Mouse (Mus musculus) adrenal gland, postnatal 36 days (tissue): ENCODE data around the gene Kdm4a. TPM values are rescaled to one million over a fixed set of nuclear protein-coding genes. Genes with fewer than 3 reads are reported as not detected.

Experiments used
- DNase-seq, 2 experiments: peaks; one replicate each; pipeline ENCODE4 v3.0.0; 2021; ENCODE audit warnings: mixed read lengths in 1 of 2
- total RNA-seq, 2 experiments: library from RNA; stranded (reverse); gene quantifications; 2 replicates each; pipeline ENCODE4 v1.2.3; 2021

Kdm4a gene
- total RNA-seq, 2 experiments from 2014 or later: 35.7 to 43.4 TPM

DNA sequence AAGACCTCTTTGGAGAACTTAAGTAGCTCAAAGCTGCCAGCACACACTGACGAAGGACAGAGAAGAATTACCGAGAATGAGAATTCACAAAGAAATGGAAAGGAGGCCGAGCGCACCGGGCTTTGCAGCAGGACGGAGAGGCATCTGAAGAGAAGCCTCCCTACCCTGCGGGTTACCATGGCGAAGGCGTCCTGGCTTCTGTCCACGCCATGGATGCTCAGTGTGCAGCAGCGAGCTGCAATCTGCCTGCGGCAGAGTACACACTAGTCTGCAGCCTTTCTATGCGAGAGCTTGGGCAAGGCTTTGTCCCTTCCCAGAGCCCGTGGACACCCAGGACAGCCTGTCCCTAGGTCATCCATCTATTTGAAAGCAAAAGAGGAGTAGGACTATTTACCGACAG lies 23.3 kb downstream of the Kdm4a start:
- no peak for DNase-seq

DNA sequence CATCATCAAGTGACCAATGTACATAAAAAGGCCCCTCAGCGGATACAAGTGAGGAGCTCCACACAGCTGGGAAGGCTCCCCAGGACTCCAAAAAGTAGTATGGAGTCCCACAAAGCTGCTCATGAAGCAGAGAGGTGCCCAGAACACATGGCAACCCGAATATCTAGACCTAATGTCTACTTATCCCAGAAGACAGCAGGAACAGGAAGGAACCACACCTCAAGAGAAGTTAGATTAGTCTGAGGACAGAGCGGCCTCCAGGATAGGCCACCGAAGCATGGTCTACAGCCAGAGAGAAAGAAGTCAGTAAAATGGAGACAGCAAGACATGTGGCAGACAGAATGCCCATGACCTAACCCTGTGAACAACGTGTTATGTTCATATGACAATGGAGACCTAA lies 25.0 kb downstream of the Kdm4a start:
- no peak for DNase-seq

DNA sequence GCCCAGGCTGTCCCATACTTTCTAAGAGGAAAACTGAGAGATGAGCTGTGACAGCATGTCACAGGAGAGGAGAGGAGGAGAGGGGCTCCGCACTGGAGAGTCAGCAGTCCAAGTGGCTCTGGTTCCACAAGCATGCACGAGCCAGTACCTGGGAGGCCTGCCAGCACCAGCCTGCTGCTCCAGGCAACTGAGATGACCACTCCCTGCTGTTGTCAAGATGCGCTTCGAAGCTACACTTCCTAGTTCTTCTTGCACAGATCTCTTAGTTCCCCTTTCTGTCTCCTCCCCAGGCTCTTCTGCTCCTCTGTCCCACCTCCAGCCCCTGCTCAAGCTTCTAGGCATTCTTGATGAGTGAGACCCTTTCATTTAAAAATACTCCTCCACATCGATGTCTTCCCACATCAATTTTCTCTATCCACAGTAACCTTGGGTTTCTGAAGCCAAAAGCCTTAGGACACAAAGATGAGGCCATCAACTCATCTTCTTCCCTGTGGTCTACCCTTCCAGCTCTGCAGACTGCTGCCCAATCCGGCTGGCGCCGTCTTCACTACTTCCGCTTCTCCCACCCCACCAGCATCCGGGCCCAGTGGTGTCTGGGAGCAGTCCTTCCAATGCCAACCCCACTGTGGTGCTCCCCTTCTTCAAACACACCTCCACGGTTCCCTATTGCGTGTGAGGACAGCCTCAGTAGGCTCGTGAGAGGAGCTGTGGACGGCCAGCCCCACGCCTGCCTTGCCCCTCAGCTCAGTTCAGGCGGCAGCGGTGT lies 27.6 kb downstream of the Kdm4a start:
- DNase-seq: no peak

DNA sequence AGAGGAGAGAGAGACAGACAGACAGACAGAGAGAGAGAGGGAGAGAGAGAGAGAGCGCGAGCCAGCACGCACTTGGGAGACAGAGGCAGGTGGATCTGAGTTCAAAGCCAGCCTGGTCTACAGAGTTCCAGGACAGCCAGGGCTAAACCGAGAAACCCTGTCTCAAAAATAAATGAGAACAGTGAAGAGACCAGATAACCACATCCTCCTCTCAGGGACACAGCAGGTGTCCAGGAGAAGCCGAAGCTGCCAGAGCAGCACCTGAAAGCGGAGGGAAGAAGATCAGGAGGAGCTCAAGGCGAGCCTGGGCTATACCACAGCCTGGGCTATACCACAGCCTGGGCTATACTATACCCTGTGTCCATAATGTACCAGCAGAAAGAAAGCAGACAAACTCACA lies 29.0 kb downstream of the Kdm4a start:
- DNase-seq: no peak

DNA sequence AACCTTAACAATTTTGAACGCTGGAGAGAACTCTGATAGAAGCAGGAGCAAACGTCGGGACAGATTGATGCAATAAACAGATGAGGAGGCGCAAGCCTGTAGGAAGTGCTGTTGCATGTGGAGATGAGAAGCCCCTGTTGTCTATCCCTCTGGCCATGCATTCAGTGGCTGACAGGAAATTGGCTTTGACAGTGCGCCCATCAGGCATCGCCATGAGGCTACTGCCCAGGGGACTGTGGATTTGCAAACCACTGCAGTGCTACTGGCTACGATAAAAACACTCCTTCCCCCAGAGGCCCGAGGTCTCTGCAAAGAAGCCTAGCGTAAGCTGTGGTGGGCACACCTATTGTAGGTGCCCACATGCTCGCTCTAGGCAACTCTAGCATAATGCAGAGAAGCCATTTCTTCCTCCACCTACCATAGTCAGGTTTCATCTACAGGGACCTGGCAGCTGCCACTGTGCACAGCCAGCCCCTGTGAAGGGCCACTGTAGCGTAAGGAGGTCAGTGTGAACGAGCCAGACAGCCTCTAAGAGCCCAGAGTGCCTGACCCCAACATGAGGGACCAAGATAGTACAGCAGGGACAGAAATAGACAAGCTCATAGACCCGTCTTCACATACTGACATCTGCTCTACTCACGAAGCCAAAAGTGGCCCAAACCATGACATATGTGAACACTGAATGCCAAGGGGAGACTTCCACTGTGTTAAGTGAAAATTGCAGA lies 29.7 kb downstream of the Kdm4a start:
- DNase-seq: no peak

DNA sequence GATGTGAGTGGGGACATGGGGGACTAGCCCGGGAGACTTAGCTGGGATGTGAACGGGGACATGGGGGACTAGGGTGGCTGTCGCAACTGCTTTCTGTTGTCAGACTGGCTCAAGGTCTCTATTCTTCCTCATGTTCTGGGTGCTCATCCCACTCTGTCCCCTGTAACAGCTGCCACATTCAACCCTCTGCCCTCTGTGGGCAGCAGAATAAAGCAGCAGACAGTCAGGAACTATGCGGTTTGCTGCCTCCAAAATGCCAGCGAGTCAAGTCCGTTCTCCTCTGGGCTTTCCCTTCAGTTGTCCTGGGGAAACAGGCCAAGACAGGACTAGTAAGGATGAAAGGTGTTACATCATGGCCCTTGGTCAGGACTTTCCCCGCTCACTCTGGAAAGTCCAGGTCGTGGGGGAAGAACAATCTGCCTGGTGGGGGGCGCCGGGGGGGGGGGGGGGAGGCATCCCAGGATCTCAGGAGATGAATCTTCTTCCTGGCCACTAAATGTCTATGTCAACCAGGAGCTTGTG lies 30.7 kb downstream of the Kdm4a start:
- no peak for DNase-seq

DNA sequence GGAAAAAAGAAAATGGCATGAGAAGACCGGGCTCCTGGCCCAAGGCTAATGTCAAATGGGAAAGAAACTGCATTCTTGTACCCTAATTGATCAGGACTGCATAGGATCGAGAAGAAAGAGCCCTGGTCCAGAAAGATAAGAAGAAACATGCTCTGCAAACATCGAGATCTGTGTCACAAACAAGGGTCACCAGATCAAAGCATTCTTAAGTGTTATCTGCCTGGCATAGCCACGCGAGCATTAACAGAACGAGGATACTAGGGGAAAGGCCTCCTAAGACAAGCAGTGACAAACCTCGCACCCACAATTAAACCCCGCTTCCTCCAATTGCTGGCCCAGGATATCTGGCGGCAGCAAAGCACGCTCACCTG lies 31.5 kb downstream of the Kdm4a start:
- no peak for DNase-seq

DNA sequence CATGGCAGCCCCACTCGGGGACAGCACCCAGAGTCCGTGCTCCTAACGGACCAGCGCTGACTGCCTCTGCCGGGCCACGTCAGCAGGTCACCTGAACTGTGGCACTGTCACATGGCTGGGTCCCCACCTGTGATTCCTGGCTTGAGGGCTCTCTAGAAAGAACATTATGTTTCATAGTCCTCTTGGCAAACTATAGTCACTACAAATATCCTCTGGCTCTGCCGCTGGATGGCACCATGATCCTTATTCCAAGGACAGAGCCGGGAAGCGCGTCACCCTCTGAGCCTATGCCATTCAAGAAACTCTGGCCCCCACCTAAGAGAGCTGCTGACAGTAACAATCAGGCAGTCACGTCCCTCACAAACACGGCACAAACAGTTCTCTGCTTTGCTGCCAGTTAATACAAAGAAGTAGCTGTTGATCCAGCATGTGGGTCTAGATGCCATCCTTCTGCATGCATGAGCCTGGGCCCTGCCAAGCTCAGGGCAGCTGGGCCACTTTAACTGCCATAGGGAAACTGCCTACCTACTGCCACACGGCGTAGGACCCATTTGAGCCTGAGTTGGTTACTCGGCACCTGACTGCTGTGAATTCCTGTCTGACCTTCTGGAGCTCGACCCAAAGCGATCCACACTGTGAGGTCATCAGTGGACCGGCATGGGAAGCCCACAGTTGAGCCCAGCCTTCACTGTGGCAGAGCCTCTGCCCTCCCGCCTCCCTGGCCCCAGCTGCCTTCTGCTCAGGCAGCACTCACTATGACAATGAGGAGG lies 32.1 kb downstream of the Kdm4a start:
- no peak for DNase-seq

DNA sequence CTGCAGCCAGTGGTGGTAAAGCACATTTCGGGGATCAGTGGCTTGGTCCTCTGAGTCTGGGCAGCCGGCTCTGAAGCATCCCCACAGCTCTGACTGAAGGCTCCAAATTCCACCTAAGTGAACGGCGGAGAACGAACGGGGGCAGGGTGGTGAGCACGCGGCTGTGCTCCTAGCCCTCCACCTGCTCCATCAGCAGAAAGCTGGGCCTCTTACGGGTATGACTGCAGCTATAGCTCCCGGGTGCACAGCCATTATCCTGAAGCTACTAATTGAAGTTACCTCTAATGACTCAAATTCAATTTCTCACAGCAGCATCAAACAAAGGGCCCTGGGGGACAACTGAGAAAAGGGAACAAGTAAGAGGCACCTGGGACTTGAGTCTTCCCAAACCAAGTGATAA lies 32.8 kb downstream of the Kdm4a start:
- no peak for DNase-seq

DNA sequence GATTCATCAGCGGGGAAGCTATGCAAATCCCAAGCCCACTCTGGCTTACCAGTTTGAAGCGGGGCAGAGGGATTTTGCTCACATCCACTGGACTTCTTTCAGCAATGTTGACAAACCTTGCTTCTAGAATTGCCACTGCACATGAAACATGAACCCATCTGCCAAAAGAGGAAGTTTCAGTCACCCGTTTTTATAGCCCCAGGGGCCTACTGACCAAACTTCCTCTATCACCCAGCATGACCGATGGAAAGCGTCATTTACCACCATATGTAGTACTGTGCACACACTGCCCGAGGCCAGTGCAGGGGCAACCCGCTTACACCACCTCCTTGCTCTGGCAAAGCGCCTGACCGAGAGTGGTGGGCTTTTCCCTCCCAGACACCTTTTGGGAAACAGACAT lies 35.5 kb downstream of the Kdm4a start:
- DNase-seq: no peak

DNA sequence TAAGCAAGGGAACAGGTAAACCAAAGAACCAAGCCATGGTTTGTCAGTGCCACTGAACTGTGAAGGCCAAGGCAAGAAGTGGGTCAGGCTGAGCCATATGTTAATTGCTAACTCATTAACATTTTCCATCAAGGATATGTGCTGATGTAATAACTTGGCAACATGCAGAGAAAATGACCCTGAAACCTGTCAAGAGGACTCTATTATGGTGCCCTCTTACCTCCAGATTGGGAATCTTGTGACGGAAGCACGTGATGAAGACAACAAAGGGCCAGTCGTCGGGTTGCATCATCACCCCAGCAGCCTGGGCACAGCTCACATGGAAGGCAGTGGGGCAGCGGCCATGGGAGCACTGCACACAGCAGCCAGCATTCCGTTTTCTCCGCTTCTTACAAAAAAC lies 36.2 kb downstream of the Kdm4a start:
- peak; percentile 34 to 51 for DNase-seq

DNA sequence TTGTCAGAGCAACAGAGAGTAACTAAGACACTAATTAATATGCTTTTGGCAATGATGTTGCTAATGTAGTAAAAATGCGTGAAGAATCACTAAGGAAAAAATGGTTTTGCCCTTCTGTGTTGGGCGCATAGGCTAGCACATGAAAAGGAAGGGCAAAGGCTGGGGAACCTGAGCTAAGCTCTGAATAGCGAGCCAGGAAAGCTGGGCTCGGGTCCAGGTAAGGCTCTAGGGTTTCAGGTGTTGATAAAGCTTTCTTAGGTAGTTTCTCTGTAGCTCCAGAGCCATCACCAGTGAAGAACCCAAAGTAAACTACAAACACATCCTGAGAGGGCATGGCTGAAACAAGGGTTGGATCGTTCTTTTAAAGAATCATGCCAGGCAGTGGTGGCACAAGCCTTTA lies 38.3 kb downstream of the Kdm4a start:
- no peak for DNase-seq

DNA sequence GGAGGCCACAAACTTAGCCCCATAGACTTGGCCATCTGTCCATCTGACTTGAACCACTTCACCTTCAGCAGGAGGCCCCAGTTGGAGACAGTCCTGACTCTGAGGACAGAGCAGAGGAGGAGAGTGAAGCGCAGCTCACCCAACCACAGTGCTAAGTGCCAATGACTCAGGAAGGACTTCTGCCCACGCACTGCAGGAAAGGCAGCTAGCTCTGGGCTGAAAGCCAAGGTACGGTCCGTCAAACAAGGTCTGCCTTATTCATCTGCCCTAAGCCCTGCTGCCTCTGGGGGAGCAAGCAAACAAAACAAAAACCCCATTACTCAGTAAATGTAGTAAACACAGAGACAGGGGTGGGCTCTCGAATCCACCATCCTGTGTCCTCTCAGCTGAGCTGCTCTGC lies 41.0 kb downstream of the Kdm4a start:
- DNase-seq: peak; percentile 90

DNA sequence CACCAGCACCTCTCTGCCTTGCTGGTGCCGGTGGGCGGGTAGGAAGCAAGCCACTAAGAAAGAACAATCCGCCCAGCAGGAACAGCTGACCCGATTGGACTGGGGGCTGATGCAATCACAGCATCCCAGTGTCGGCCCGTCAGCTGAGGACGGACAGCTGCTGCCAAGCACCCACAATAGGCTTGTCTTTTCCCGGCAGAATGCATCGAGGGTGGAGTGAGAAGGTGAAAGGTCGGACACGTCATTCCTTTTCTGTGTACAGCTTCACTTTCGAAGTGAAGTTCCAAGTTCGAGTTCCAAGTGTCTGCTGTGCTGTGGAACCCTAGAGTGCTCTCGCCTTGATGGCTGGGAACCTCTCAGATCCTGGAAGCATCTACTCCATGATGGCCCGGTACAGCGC lies 42.0 kb downstream of the Kdm4a start:
- no peak for DNase-seq

DNA sequence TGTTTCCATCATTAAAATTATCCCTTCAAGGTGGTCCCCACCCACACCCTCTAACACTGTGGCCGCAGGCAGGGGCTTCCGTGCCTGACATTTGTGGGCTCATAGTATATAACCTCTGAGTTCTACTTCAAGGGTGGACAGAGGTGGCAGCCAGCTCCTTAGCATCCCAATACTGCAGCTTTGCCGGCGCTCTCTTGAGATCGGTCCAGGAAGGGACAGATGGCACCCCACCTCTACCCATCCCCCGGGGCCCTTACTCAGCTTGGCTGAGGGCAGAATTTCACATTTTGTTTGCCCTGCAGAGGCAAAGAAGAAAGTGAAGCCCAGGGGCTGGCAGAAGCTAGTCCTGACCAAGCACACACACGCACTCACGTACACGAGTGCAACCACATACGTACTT lies 42.5 kb downstream of the Kdm4a start:
- no peak for DNase-seq

DNA sequence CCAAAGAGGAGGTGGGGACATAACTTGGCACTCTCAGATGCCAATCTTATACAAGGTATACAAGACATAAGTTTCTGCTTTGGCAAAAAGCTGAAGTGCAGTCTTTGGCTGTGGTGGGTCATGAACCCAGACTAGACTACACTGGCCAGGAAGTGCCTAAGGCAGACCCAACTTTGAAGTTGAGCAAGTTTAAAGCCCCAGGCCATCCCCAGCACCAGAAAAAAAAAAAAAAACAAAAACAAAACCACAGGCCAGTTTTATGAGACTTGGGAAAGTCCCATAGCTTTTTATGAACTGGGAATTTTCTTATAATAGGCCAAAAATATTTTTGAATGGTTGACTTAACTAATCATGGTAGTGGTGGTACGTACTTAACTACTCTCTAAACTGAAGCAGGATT lies 44.4 kb downstream of the Kdm4a start:
- no peak for DNase-seq

DNA sequence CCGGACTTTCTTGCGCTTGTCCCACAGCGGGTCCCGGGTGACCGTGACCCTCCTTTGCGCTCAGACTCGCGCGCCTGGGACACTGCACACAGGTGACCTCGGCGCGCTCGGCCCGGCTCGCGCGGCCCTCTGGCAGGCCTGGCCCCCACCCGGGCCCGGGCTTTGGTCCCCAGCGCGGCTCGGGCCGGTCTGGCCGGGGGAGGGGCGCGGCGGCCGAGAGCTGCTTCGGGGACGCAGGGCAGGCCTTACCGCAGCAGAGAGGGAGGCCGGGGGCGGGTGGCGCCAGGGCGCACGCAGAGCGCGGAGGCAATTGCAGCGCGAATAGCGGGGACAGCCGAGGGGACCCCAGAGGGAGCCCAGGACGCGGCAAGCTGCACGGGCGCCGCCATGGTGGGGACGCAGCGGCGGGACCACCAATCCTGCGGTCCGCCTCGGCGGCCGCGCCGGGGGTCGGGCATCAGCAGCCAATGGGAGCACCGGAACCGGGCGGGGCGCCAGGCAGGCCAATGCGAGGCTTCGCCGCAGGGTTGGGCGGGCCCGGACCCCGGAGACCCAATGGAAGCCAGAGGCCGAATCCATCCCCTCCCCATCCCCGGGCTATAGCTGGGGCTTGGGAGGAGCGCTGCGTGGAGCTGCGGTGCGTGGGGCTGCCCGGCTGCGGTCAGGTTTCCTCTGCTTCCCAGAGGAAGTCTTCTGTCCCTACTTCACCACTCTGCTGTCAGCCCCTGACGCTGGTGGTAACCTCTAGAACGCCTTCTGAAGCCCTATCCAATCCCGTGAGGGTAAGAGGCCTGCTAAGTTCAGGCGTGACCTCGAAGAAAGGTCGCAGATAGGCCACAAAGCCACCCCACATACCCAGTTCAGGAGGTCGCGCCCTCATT lies 45.1 kb downstream of the Kdm4a start, which contains the start of gene St3gal3:
Gene St3gal3, minus strand, starts transcription at position 430 of the 881 bp plus-strand sequence.
- DNase-seq: peak; percentile 99 to 100

DNA sequence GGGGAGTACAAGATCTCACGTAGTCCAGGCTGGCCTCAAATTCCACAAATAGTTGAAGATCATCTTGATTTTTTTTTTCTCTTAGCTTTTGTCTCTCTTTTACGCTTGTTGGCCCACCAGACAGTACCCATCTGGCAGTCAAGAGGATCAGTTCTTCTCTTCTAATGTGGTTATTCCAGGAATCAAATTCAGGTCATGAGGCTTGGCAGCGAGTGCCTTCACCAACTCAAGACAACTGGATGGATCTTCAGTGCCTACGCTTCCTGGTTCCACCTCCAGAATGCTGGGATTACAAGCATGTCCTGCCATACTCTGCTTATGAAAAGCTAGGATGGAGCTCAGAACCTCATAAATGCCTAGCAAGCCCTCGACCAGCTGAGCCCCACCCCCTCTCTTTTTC lies 48.5 kb downstream of the Kdm4a start:
- no peak for DNase-seq

DNA sequence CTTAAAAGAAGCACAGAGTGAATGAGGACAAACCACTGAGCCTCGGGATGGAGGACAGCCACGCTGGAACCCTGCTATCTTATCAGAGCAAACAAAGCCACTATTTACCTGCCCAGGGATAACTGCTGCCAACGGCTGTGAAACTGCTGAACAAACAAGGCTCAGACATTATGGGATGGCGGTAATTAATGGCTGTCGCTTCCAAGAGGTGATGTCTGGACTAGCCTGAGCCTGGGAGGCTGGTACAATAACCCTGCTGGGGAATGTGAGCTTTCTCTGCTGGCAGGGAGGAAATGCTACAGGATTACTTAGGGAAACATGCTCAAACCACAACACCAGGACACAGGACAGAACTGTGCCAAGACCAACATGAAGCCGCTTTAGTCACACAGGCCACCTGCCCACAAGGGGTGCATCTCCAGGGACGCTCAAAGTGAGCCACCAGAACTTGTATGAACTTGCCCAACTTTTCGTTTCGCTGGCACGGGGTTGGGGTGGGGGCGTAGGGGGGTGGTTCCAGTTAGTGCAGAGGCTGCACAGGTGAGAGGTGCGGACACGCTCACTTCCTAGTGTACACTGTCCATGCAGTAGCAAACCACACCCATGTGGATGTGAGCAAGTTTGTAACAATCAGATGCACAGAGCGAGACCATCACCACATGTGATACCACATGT lies 56.7 kb downstream of the Kdm4a start:
- no peak for DNase-seq

DNA sequence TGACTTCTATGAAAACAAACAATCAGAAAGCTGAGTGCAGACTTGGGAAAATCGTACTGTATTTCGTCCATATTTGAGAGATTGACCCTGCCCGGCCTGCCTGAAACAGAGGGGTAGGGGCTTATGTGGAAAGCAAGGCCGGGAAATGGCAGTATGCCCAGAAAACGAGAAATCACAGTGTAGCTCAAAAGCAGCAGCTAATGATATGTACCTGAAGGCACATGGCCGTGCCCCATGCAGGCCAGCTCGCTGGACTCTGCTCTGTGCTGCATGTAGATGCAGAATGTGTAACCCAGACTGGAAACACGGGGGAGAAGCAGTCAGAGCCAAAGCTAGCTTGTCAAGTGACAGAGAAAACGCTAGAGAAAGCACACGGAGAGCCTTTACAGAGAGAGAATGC lies 57.8 kb downstream of the Kdm4a start:
- DNase-seq: no peak

DNA sequence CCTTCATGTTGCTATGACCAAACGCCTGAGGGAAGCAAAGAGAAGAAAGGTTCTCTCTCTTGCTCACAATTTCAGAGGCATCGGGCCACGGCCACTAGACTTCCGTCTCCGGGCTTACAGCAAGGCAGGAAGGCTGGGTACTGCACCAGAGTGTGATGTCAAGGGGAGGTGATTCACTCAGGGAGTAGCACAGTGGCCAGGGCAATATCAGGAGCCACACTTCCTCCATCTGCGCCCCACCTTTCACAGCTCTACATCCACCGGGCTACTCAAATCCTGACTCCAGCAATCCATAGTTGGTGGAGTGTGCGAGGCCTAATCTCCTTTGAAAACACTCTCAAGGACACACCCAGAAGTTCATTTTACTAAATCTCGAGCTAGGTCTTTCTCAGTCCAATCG lies 62.3 kb downstream of the Kdm4a start:
- DNase-seq: no peak
